Mouse (Mus musculus) activated CD4-positive, CD25-positive, alpha-beta regulatory T cell, adult 4 months (primary cell): ENCODE data around the gene Cngb1. TPM values are rescaled to one million over a fixed set of nuclear protein-coding genes. Genes with fewer than 3 reads are reported as not detected.

Experiments used
- ATAC-seq: one replicate; pipeline ENCODE4 v1.8.0; 2017
- polyA plus RNA-seq, 2 experiments: library from polyadenylated mRNA; unstranded; fragments of 100-300 nt; shearing (Covaris generic); gene quantifications; one replicate each; pipeline ENCODE4 v1.2.1; 2017

Cngb1 gene
- polyA plus RNA-seq, 2 experiments from 2014 or later, result 0.22 TPM; not detected in 1

DNA sequence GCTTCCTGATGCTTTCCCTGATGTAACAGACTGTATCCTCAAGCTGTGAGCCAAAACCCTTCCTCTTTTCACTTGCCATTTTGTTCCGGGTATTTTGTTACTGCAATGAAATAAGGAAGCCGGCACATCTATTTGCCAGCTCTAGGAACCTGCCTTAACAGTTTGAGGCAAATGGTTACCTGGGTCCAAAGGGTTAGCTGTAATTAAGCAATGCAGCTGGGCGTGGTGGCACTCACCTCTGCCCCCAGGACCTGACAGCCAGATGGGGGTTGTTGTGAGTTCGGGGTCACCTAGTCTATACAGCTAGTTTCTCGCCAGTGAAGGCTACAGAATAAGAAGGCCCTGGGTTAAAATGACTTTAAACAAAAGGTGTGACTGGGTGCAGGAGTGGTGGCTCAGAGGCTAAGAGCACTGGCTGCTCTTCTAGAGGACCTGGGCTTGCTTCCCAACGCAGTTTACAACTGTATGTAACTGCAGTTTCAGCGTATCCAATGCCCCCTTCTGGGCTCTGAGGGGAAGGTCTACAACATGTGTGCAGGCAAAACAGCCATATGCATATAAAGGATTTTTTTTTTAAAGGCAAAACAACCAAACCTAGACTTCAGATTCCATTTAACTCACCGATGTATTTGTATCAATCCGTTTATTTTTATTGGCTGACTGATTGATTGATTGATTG lies 114.7 kb downstream of the Cngb1 start:
- no peak for ATAC-seq

Other genes starting within 250 kb of the Cngb1 start
- 10 to 100 TPM; 10.8 to 14.4 TPM for gene Katnb1, start 225.4 kb downstream of the Cngb1 start, polyA plus RNA-seq
- gene Kifc3, start 103.8 kb downstream of the Cngb1 start, polyA plus RNA-seq, result 1 to 10 TPM in 1 of 2 experiments, not detected in 1; 1.3 TPM
- gene Tepp, start 4.0 kb upstream of the Cngb1 start, polyA plus RNA-seq, result not detected
- gene Zfp319, start 25.4 kb upstream of the Cngb1 start, polyA plus RNA-seq, result 1 to 10 TPM; 3.2 to 4.5 TPM
- gene Usb1, start 25.7 kb upstream of the Cngb1 start, polyA plus RNA-seq, result 10 to 100 TPM; 51.4 to 65.4 TPM
- gene Mmp15, start 45.7 kb upstream of the Cngb1 start, polyA plus RNA-seq, result 1 to 10 TPM in 1 of 2 experiments, under 1 TPM in 1; 0.95 to 1.6 TPM
- 10 to 100 TPM; 65.2 to 66.9 TPM for gene Cfap20, start 128.3 kb upstream of the Cngb1 start, polyA plus RNA-seq
- 10 to 100 TPM; 13.9 to 14.2 TPM for gene Csnk2a2, start 183.5 kb upstream of the Cngb1 start, polyA plus RNA-seq
- not detected for gene Ccdc113, start 227.5 kb upstream of the Cngb1 start, polyA plus RNA-seq